Comparison of ENCODE assay signal across 11 mouse cellular contexts in genomic region chr4:9009656-9010055, GRCm38 (mm10).
DNase-seq lines count a peak whose midpoint lies in the region; ATAC-seq lines count a peak whose summit lies in the region.
"Had no signal": no experiment of that assay in that cellular context is flagged by ENCODE, and none has a peak within 500 bp of the region (broad histone marks: within the 10 kb centered on the region; RNA-seq: fewer than 3 reads in every experiment).

No protein-coding gene starts in this region.

- no peak overlapping the region for H3K4me3 ChIP-seq in forebrain, embryonic 12.5 days (replicated peaks)
- no peak overlapping the region for H3K4me3 ChIP-seq in forebrain, embryonic 11.5 days (ENCODE audit: low read depth, low read length)
- no peak overlapping the region for H3K4me3 ChIP-seq in embryonic facial prominence, embryonic 10.5 days
- H3K4me3 ChIP-seq in macrophage (ENCODE audit: inconsistent target), result no peak overlapping the region
- H3K4me3 ChIP-seq: midbrain, embryonic 12.5 days had no signal

- H3K4me1 ChIP-seq in forebrain, embryonic 12.5 days, result peaks cover 41% of the 10 kb centered on the region
- peaks cover 6% of the 10 kb centered on the region; the same call in 1 of the 2 replicates for H3K4me1 ChIP-seq in forebrain, embryonic 11.5 days (replicated peaks; ENCODE audit: control insufficient read depth, insufficient read depth, low read length)
- peaks cover 58% of the 10 kb centered on the region for H3K4me1 ChIP-seq in embryonic facial prominence, embryonic 10.5 days

- 55% methylated on average over 4 of the region's 4 CpGs for WGBS in forebrain, embryonic 12.5 days
- WGBS in forebrain, embryonic 11.5 days, result 57% methylated on average over 4 of the region's 4 CpGs
- 51% methylated on average over 4 of the region's 4 CpGs for WGBS in embryonic facial prominence, embryonic 10.5 days
- 3% methylated on average over 4 of the region's 4 CpGs for WGBS in macrophage (ENCODE audit: missing documents)

- no peak overlapping the region for H3K9ac ChIP-seq in forebrain, embryonic 12.5 days
- H3K9ac ChIP-seq in forebrain, embryonic 11.5 days (ENCODE audit: low read length), result no peak overlapping the region
- H3K9ac ChIP-seq: midbrain, embryonic 12.5 days had no signal

- H3K27ac ChIP-seq in forebrain, embryonic 12.5 days, result peak overlapping the region; percentile 76; the same call in 1 of the 2 replicates
- no peak overlapping the region for H3K27ac ChIP-seq in forebrain, embryonic 11.5 days (ENCODE audit: low read depth, low read length)
- H3K27ac ChIP-seq in embryonic facial prominence, embryonic 10.5 days (replicated peaks), result 0 out of 2 replicates have a peak overlapping the region, but pooled peaks have one; percentile 19
- peak overlapping the region; percentile 19 for H3K27ac ChIP-seq in macrophage
- H3K27ac ChIP-seq: kidney, postnatal 0 days; midbrain, embryonic 12.5 days had no signal

- DNase-seq in forebrain, embryonic 11.5 days (ENCODE audit: low spot score), result no peak
- DNase-seq in 416B (ENCODE audit: low read depth), result peak; percentile 50
- no peak for DNase-seq in embryonic facial prominence, embryonic 10.5 days (ENCODE audit: low spot score)
- DNase-seq in urinary bladder, adult 2 months (ENCODE audit: low spot score), result no peak
- no peak for DNase-seq in Muller cell, postnatal 12 days (ENCODE audit: inconsistent ontology term)
- DNase-seq in left cerebral cortex, adult 18-20 months (ENCODE audit: low spot score in 2 of 2), result no peak
- DNase-seq: adrenal gland, postnatal 36 days had no signal

- H3K36me3 ChIP-seq in forebrain, embryonic 12.5 days (replicated peaks), result no peaks in the 10 kb centered on the region
- H3K36me3 ChIP-seq in forebrain, embryonic 11.5 days (ENCODE audit: control insufficient read depth, insufficient read depth, low read length), result no peaks in the 10 kb centered on the region
- H3K36me3 ChIP-seq in embryonic facial prominence, embryonic 10.5 days (replicated peaks), result no peaks in the 10 kb centered on the region
- no peaks in the 10 kb centered on the region for H3K36me3 ChIP-seq in macrophage (ENCODE audit: inconsistent target)
- H3K36me3 ChIP-seq: midbrain, embryonic 12.5 days had no signal

- ATAC-seq in forebrain, embryonic 12.5 days (ENCODE audit: low FRiP score), result no peak
- ATAC-seq in forebrain, embryonic 11.5 days (replicated peaks; ENCODE audit: low FRiP score), result no peak

- no peak overlapping the region for H3K4me2 ChIP-seq in forebrain, embryonic 12.5 days
- H3K4me2 ChIP-seq in forebrain, embryonic 11.5 days (ENCODE audit: low read depth, low read length, severe bottlenecking), result no peak overlapping the region
- H3K4me2 ChIP-seq: midbrain, embryonic 12.5 days had no signal

- H3K27me3 ChIP-seq in forebrain, embryonic 12.5 days, result peaks cover 7% of the 10 kb centered on the region; the same call in 1 of the 2 replicates
- no peaks in the 10 kb centered on the region for H3K27me3 ChIP-seq in forebrain, embryonic 11.5 days (ENCODE audit: control insufficient read depth, insufficient read depth, low read length)
- peaks cover 16% of the 10 kb centered on the region for H3K27me3 ChIP-seq in embryonic facial prominence, embryonic 10.5 days (replicated peaks; ENCODE audit: low read depth, poor library complexity, severe bottlenecking)

- H3K9me3 ChIP-seq in forebrain, embryonic 12.5 days, result no peaks in the 10 kb centered on the region
- no peaks in the 10 kb centered on the region for H3K9me3 ChIP-seq in forebrain, embryonic 11.5 days (ENCODE audit: control insufficient read depth, low read length)
- no peaks in the 10 kb centered on the region for H3K9me3 ChIP-seq in embryonic facial prominence, embryonic 10.5 days
- H3K9me3 ChIP-seq: midbrain, embryonic 12.5 days had no signal

- H3K79me2 ChIP-seq in macrophage (ENCODE audit: inconsistent target), result no peaks in the 10 kb centered on the region
